Mouse (Mus musculus) heart, postnatal 36 days (tissue): ENCODE data around the gene Zfp385b. TPM values are rescaled to one million over a fixed set of nuclear protein-coding genes. Genes with fewer than 3 reads are reported as not detected.
A peak's percentile ranks its signal among the peaks of the same experiment; 100 is the strongest.

Source experiments
- DNase-seq, 2 experiments: peaks; one replicate each; pipeline ENCODE4 v3.0.0; 2021 to 2022
- intact Hi-C: fragments of 180-260 bp; cut with DNase I; formaldehyde crosslinking; loops from one replicate; pipeline ENCODE4 v1.15.1; 2025
- total RNA-seq, 2 experiments: library from RNA; stranded (reverse); gene quantifications; 2 replicates each; pipeline ENCODE4 v1.2.3; 2021

The Zfp385b gene
- total RNA-seq, 2 experiments from 2014 or later: 8.7 to 9.7 TPM

- intact Hi-C loops: no loop called here
- no peak for DNase-seq
Measured at GRCm38 (mm10) chr2:77411612-77412011, 407.8 kb downstream of the Zfp385b start.

- intact Hi-C loops: no loop called here
- no peak for DNase-seq
Measured at GRCm38 (mm10) chr2:77409521-77410135, 409.8 kb downstream of the Zfp385b start.

- intact Hi-C loops: no loop called here
- no peak for DNase-seq
Measured at GRCm38 (mm10) chr2:77408972-77409371, 410.5 kb downstream of the Zfp385b start.

GRCm38 (mm10) chr2:77402329-77402728 lies 417.1 kb downstream of the Zfp385b start:
- intact Hi-C loops: no loop called here
- no peak for DNase-seq

- DNase-seq: no peak
- intact Hi-C loops: no loop called here
Measured at GRCm38 (mm10) chr2:77401438-77402235, 417.8 kb downstream of the Zfp385b start.

GRCm38 (mm10) chr2:77393881-77394280 lies 425.6 kb downstream of the Zfp385b start:
- no peak for DNase-seq
- intact Hi-C loops: no loop called here

GRCm38 (mm10) chr2:77388186-77388585 lies 431.3 kb downstream of the Zfp385b start:
- DNase-seq: no peak
- intact Hi-C loops: no loop called here

- peak; percentile 14 to 50 for DNase-seq
- intact Hi-C loops: loop anchor here (2.0 kb wide), 1 partner anchor 322 kb away; no protein-coding TSS in a partner anchor
Measured at GRCm38 (mm10) chr2:77386515-77386914, 432.9 kb downstream of the Zfp385b start.

- intact Hi-C loops: no loop called here
- peak; percentile 9 to 10 for DNase-seq
Measured at GRCm38 (mm10) chr2:77382766-77383165, 436.7 kb downstream of the Zfp385b start.

- DNase-seq: no peak
- intact Hi-C loops: no loop called here
Measured at GRCm38 (mm10) chr2:77379907-77380306, 439.5 kb downstream of the Zfp385b start.

GRCm38 (mm10) chr2:77379332-77379731 lies 440.1 kb downstream of the Zfp385b start:
- intact Hi-C loops: no loop called here

GRCm38 (mm10) chr2:77376823-77377222 lies 442.6 kb downstream of the Zfp385b start:
- DNase-seq: no peak
- intact Hi-C loops: no loop called here

More at GRCm38 (mm10) chr2:77379332-77379731, 440.1 kb downstream of the Zfp385b start:
- DNase-seq: no peak

- intact Hi-C loops: no loop called here
- no peak for DNase-seq
Measured at GRCm38 (mm10) chr2:77375155-77375554, 444.3 kb downstream of the Zfp385b start.

- no peak for DNase-seq
- intact Hi-C loops: no loop called here
Measured at GRCm38 (mm10) chr2:77369174-77369573, 450.3 kb downstream of the Zfp385b start.

Other genes starting within 250 kb of the Zfp385b start
- 10 to 100 TPM; 16.3 to 17.4 TPM for gene Cwc22, start 126.7 kb upstream of the Zfp385b start, total RNA-seq